Mouse (Mus musculus) embryonic facial prominence, embryonic 10.5 days (tissue): ENCODE measurements around the gene Soga1. TPM values are rescaled to one million over a fixed set of nuclear protein-coding genes. Genes with fewer than 3 reads are reported as not detected.

ENCODE experiments used
- DNase-seq: peaks from one replicate; pipeline ENCODE4 v3.0.0-alpha.2; 2017; ENCODE audit warnings: low spot score
- H3K27ac ChIP-seq: fragments of 300-500 bp; sonication (generic); replicated peaks from 2 replicates; pipeline ENCODE4 v1.5.1; 2016; ENCODE audit warnings: mild to moderate bottlenecking
- H3K27me3 ChIP-seq: fragments of 300-500 bp; sonication (generic); replicated peaks from 2 replicates; pipeline ENCODE4 v1.6.1; 2016; ENCODE audit warnings: low read depth, mild to moderate bottlenecking; ENCODE audit not compliant: poor library complexity, severe bottlenecking
- H3K36me3 ChIP-seq: fragments of 300-500 bp; sonication (generic); replicated peaks from 2 replicates; pipeline ENCODE4 v1.6.1; 2016; ENCODE audit warnings: mild to moderate bottlenecking, moderate library complexity
- H3K4me1 ChIP-seq: fragments of 300-500 bp; sonication (generic); 2 replicates; pipeline ENCODE4 v1.6.1; 2016
- H3K4me3 ChIP-seq: fragments of 300-500 bp; sonication (generic); 2 replicates; pipeline ENCODE4 v1.5.1; 2016; ENCODE audit warnings: mild to moderate bottlenecking, moderate library complexity
- H3K9me3 ChIP-seq: fragments of 300-500 bp; sonication (generic); 2 replicates; pipeline ENCODE4 v1.6.1; 2016; ENCODE audit warnings: mild to moderate bottlenecking
- WGBS: fragments of 180-500 bp; shearing (Covaris S2); methylation state at CpG from one replicate; pipeline ENCODE4 v1.1.7; 2016; 5-methylcytosine and 5-hydroxymethylcytosine counted together
- polyA plus RNA-seq: library from polyadenylated mRNA; unstranded; fragments of >200 nt; fragmentation: Nextera tagmentation; extraction: Ambion mirVana; gene quantifications from 2 replicates; pipeline ENCODE4 v1.2.1, GENCODE M21; 2016

Gene Soga1
- polyA plus RNA-seq, 1 experiment from 2014 or later, result 4.7 TPM

DNA sequence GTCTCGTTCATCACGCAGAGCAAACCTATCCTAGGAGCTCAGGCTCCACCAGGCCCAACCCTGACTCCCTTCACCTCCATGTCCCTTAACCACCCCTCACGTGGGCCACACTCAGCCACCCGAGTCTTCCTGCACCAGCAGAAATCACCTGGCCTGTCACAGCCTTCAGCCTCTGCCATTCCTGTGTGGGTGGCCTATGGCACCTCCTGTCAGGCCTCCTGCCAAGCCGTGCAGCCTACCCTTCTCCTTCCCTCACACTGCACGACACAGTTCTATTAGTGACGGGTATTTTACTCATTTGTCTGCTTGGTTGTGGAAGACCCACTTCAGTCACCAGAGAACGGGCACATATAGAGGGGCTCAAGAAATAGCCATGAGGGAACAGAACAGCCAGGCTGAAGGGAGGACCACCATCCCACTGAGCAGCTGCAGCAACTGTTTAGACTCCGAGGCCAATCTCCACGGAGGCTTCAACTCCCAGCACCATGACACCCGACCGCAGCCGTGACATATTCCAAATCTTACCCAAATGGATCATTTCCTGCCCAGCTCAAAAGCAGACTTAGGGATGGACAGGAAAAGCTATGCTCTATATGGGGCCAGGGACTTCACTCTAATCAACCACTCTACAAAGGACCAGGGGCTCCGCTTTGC is 10.2 kb downstream of the Soga1 start:
- peaks cover 92% of the 10 kb centered on the region for H3K4me1 ChIP-seq
- H3K9me3 ChIP-seq, result no peaks in the 10 kb centered on the region
- no peaks in the 10 kb centered on the region for H3K27me3 ChIP-seq
- peaks cover 87% of the 10 kb centered on the region for H3K36me3 ChIP-seq
- H3K4me3 ChIP-seq, result no peak overlapping the region
- no peak for DNase-seq
- WGBS, result 79% methylated on average over 14 of the region's 14 CpGs
- H3K27ac ChIP-seq, result peak overlapping the region; percentile 15

DNA sequence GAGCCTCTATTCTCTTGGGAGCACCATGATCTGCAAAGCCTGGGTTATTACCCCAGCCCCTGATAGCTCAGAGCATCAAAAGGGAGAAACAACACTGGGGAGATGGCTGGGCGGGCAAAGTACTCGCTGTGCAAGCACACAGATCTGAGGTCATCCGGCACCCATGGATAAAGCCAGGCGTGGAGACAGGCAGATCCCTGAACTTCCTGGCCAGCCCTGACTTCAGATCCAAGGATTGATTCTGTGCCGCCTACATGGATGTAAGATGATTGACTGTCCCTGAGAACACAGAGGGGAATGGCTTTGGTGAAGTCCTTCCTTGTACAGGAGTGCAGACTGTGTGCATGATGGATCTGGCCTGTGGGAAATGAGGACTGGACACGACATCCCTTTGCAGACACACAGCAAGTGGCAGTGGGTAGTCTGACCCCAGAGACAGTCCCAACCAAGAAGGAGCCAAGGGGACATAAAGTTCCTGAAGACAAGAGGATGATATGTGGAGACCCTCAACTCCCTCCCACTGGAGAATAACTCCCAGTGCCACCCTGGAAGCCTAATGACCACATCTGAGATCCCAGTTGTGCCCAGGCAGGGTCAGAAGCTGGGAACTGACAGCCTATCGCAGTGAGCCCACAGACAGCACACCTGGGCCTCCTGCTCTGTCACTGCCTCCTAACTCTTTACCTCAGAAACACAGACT is 12.2 kb downstream of the Soga1 start:
- Histone ChIP-seq H3K27me3 (no peaks in the 10 kb centered on the region), H3K9me3 (no peaks in the 10 kb centered on the region), H3K36me3 (peaks cover 77% of the 10 kb centered on the region), H3K27ac (0 out of 2 replicates have a peak overlapping the region, but pooled peaks have one; percentile 20), H3K4me3 (no peak overlapping the region), H3K4me1 (peaks cover 88% of the 10 kb centered on the region)
- DNase-seq, result no peak
- WGBS, result 86% methylated on average over 7 of the region's 7 CpGs

DNA sequence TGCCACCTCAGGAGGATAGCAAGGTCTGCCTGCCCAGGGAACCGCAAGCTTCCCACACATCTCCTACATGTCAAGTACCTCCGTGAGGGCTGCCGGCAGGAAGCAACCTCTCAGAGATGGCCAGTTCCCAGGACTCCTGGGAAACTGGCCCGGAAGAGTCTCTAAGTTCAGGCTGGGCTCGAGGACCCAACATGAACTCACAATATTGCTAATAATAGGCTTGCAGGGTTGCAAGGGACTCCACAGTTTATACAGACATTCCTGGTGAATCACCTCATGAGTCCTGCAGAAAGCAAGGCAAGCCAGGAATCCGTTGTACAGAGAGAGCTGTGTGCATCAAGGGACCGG is 13.2 kb downstream of the Soga1 start:
- Histone ChIP-seq H3K36me3 (peaks cover 77% of the 10 kb centered on the region), H3K4me1 (peaks cover 77% of the 10 kb centered on the region), H3K27ac (no peak overlapping the region)

DNA sequence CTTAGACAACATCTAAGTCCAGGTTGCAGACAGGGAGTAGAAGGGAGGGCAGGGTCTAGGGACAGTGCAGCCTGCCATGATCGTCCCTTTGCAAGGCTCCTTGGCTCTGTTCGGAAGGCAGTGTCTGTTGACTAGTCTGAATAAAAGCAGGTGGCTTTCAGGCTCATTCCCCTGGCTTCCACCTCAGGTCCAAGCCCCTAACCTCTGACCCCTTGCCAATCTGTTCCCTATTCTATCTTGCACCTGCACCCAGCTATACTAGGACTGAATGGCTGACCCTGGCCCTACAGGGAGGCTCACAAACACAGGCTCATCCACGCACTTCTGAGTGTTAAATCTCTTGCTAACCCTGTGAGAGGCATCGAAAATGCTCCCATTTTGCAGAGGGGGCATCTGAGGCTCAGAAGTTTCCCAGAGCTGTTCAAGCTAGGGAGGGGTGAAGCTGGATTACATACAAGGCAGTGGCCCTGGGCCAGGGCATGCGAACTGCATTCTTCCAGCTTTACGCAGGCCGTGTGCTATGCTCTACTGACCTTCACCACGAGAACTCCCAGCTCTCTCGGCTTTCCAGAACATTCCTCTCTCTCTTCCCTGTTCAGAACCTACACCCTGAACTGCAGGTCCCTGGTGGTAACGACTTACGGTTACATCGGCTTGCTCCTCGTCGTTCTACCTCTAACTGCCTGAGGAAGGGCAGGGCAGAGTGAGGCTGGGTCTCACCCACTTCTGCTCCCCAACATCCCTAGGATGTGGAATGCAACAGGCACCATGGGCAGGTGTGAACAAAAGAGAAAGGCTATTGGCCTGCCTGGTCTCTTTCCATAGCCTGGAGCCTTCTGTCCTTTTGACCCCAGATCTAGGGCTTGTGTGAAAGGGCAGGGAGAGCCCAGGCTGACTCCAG is 13.8 kb downstream of the Soga1 start:
- H3K4me3 ChIP-seq, result no peak overlapping the region
- H3K9me3 ChIP-seq, result no peaks in the 10 kb centered on the region
- no peak for DNase-seq
- peaks cover 77% of the 10 kb centered on the region for H3K36me3 ChIP-seq
- peaks cover 74% of the 10 kb centered on the region for H3K4me1 ChIP-seq
- 85% methylated on average over 14 of the region's 14 CpGs for WGBS
- peak overlapping the region; percentile 10; the same call in 1 of the 2 replicates for H3K27ac ChIP-seq
- H3K27me3 ChIP-seq, result no peaks in the 10 kb centered on the region

More for the DNA sequence above, 13.2 kb downstream of the Soga1 start:
- no peaks in the 10 kb centered on the region for H3K9me3 ChIP-seq
- H3K27me3 ChIP-seq, result no peaks in the 10 kb centered on the region
- no peak for DNase-seq
- WGBS, result 77% methylated on average over 7 of the region's 7 CpGs
- no peak overlapping the region for H3K4me3 ChIP-seq

DNA sequence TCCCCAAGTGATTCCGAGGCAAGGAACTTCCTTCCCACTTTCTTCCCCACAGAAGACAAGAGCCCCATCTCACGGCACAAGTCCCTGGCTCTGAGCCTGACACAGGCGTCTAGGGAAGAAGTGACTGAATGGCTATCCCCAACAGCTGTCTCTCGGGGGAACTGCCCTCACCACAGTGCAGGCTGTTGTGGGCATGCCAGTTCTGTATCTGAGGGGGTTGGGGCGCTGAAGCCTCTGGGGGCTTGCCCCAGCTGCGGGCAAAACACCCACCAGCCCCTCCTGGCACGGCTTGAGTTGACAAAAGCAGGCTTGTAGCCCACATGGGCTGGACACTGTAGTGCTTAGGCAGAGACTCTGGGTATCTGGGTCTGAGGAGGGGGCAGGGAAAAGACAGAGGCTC is 14.9 kb downstream of the Soga1 start:
- Histone ChIP-seq H3K9me3 (no peaks in the 10 kb centered on the region), H3K36me3 (peaks cover 77% of the 10 kb centered on the region), H3K27ac (peak overlapping the region; percentile 20; the same call in 1 of the 2 replicates), H3K4me1 (peaks cover 74% of the 10 kb centered on the region), H3K4me3 (no peak overlapping the region), H3K27me3 (no peaks in the 10 kb centered on the region)
- DNase-seq, result no peak
- 84% methylated on average over 7 of the region's 7 CpGs for WGBS

DNA sequence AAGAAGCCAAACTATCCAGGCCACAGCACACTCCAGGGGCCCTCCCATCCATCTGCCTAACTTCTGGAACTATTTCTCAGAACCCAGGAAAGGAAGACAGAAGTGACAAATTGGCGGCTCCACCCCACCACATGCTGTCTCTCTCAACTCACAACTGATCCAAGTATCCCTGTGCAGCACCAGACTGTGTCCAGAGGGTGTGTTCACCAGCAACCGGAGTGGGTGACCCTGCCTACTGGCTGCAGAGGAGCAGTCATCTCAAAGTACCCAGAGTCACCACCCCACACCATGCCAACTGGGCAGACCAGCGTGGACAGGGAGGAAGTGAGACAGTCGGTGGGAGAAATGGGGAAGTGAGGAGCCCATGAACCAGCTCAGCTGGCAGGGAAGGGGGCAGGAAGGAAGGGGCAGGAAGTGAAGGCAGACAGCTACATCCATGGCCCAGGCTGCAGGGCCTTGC is 15.8 kb downstream of the Soga1 start:
- Histone ChIP-seq H3K36me3 (peaks cover 80% of the 10 kb centered on the region), H3K9me3 (no peaks in the 10 kb centered on the region), H3K27ac (no peak overlapping the region), H3K4me3 (no peak overlapping the region), H3K4me1 (peaks cover 75% of the 10 kb centered on the region), H3K27me3 (no peaks in the 10 kb centered on the region)
- 74% methylated on average over 4 of the region's 4 CpGs for WGBS
- DNase-seq, result no peak

DNA sequence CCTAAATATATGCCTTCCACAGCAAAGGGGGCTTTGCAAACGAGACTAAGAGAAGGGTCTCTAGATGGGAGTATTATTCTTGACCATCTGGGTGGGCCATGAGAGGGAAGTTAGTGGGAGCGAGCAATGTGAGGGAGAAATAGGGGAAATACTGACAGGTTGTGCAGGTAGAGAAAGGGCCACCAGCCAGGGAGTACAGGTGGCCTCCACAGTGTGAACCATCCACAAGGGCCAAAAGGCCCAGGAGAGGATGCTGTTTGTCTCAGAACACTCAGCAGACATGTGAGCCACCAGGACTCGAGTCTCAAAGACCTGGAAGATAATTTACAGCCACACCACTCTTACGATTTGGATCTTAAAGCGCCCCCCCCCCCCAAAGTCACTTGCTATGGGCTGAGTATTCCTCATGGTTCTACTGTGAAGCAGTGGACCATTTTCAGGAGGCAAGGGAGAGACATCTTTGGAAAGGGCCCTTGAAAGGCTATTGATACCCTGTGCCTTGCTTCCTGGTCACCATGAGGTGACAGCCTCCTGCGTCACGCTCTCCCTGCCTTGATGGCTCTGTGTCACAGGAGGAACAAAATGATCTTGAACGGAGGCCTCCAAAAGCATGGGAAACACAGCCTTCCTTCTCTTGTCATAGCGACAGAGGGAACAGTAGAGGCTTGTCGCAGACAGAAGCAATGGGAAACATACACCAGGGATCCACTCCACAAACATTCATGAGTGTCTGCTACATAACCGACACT is 18.3 kb downstream of the Soga1 start:
- H3K4me1 ChIP-seq, result peaks cover 62% of the 10 kb centered on the region

DNA sequence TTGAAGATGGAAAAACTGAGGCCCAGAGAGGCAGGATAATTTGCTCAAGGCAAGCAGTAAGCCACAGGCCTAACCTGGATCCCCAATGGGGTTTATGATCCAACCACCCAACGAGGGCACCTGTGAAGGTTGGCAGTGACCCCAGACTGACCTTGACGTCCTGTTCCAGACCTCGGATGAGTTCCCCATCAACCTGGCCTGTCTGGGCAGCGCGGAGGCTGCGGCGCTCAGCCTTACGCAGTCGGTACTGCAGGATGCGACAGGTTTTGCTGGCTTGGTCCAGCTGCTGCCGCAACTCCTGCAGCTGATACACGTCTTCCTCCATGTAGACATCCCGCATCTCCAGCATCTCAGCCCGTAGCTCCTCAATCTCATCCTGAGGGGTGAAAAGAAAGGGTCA is 19.0 kb downstream of the Soga1 start:
- no peak overlapping the region for H3K4me3 ChIP-seq
- peaks cover 55% of the 10 kb centered on the region for H3K4me1 ChIP-seq
- no peak for DNase-seq
- no peak overlapping the region for H3K27ac ChIP-seq
- 95% methylated on average over 14 of the region's 14 CpGs for WGBS
- peaks cover 83% of the 10 kb centered on the region for H3K36me3 ChIP-seq
- H3K27me3 ChIP-seq, result no peaks in the 10 kb centered on the region
- H3K9me3 ChIP-seq, result no peaks in the 10 kb centered on the region

More for the DNA sequence above, 18.3 kb downstream of the Soga1 start:
- Histone ChIP-seq H3K27me3 (no peaks in the 10 kb centered on the region), H3K27ac (no peak overlapping the region), H3K36me3 (peaks cover 83% of the 10 kb centered on the region), H3K4me3 (no peak overlapping the region), H3K9me3 (no peaks in the 10 kb centered on the region)
- 91% methylated on average over 11 of the region's 11 CpGs for WGBS
- DNase-seq, result no peak

DNA sequence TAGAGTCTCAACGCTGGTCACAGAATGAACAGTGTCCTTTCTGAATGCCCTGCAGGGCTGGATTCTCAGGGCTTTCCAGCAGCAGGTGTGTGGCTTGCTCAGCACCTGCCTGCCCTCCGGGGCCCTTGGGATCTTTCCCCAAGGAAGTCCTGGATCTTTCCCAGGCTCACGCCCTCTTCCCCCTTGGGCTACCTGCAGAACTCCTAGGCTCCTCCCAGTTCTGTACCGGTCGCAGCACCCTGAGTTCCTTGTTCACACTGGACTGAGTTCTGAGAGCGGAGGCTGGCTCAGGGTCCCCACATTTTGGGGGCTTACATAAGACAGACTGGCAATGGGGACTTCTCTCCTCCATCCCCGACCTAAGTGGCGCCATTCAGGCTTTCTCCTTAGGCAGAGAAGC is 19.9 kb downstream of the Soga1 start:
- Histone ChIP-seq H3K36me3 (peaks cover 83% of the 10 kb centered on the region), H3K27ac (peak overlapping the region; percentile 91), H3K4me3 (peak overlapping the region; percentile 47), H3K4me1 (peaks cover 46% of the 10 kb centered on the region), H3K9me3 (no peaks in the 10 kb centered on the region), H3K27me3 (no peaks in the 10 kb centered on the region)
- WGBS, result 54% methylated on average over 8 of the region's 8 CpGs
- no peak for DNase-seq

DNA sequence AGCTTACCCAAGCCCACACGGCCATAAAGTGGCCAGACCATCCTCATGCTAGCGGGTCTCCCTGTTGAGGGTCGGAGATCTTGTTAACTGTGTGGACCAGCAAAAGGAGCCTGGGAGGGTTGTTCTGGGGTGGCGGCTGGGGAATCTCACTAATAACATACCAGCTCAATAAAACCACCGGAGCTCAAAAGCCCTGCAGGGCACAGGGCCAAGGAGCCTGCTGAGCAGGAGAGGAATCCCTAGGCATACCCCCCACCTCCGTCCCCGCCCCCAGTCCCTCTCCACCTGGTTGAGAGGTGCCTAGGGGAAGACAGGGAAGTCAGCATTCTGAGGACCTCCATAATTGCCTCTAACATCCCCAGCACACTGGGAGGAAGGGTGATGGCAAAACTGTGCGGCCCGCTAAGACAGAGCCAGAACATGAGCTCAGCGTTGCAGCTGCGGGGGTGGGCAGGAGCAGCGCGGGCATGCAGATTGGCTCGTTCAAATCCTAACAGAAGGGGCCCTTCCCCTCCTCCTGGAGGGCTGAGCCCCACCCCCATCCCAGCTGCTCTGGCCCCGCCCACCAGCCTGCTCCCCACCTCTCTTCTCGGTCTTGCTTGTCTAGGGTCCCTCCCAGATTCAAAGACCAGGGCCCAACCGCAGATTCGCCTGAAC is 20.6 kb downstream of the Soga1 start:
- Histone ChIP-seq H3K4me1 (peaks cover 42% of the 10 kb centered on the region), H3K9me3 (no peaks in the 10 kb centered on the region), H3K27me3 (no peaks in the 10 kb centered on the region), H3K27ac (peak overlapping the region; percentile 91), H3K4me3 (peak overlapping the region; percentile 47), H3K36me3 (peaks cover 83% of the 10 kb centered on the region)
- DNase-seq, result peak; percentile 91
- WGBS, result 18% methylated on average over 18 of the region's 18 CpGs

DNA sequence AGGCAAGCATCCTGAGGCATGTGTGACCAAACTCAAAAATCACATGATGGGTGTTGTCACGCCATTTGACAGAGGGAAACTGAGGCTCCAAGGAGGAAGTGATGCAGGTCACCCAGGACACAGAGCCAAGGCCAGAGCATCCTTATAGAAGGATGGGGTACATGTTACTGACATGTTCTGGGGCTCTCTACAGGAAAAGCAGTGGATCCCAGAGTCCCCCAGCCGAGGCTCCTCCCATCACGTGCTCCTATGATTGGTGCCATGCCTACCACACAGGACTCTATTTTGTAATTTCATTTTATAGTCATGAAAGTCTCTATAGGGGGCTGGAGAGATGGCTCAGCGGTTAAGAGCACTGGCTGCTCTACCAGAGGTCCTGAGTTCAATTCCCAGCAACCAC is 21.3 kb downstream of the Soga1 start:
- no peak for DNase-seq
- 90% methylated on average over 4 of the region's 4 CpGs for WGBS
- H3K27ac ChIP-seq, result peak overlapping the region; percentile 91

More for the DNA sequence above, 21.3 kb downstream of the Soga1 start:
- Histone ChIP-seq H3K27me3 (no peaks in the 10 kb centered on the region), H3K9me3 (no peaks in the 10 kb centered on the region), H3K4me1 (peaks cover 35% of the 10 kb centered on the region), H3K4me3 (no peak overlapping the region), H3K36me3 (peaks cover 85% of the 10 kb centered on the region)
